8 mouse cellular contexts compared by ENCODE assay signal in the genomic region with DNA sequence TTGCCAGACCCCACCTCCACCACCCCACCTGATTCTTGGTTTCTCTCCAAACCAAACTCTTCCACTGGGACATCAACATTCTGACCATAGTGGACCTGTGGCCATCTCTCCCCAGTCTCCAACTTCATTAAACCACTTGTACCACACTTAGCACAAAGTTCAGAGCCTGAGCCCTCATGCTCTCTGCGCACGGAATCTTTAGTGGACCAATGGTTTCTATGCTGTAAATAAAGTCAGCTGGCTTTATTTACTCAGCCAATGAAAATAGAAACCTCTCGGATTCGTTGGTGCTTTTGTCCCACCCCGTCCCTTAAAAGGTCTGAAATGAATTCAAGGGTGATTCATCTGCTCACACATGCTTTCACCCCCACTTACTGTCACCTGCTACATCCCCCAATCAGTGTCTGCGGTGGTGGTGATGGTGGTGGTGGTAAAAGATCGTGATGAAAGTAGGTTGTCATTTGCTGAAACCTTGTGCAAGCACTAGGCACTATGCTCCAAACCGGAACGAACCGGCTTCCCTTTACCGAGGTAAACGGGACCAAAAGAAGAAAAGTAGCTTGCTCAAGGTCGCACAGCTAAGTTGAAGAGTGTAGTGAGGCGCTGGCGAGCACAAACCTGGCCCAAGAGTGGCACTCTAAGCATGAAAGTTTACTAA. TPM values are rescaled to one million over a fixed set of nuclear protein-coding genes. Genes with fewer than 3 reads are reported as not detected.
A peak's percentile ranks its signal among the peaks of the same experiment; 100 is the strongest.
DNase-seq lines count a peak whose midpoint lies in the region; ATAC-seq and TF ChIP-seq lines count a peak whose summit lies in the region.

No protein-coding gene starts in this region.

- DNase-seq in left cerebral cortex, adult 2 months (ENCODE audit: extremely low spot score in 1 of 2, low spot score in 2 of 2) = peak; percentile 45 to 46
- DNase-seq in left cerebral cortex, adult 11 months (ENCODE audit: low spot score) = no peak
- DNase-seq in Muller cell, postnatal 12 days (ENCODE audit: inconsistent ontology term) = peak; percentile 48
- peak; percentile 36 for DNase-seq in embryonic facial prominence, embryonic 11.5 days (ENCODE audit: low spot score)
- no peak for DNase-seq in ovary, adult 18-20 months (ENCODE audit: low spot score)

- H3K4me3 ChIP-seq in left cerebral cortex, adult 2 months = peak overlapping the region; percentile 84
- peak overlapping the region; percentile 86 for H3K4me3 ChIP-seq in embryonic facial prominence, embryonic 11.5 days (ENCODE audit: low read depth, low read length)
- peak overlapping the region; percentile 93 for H3K4me3 ChIP-seq in intestine, embryonic 15.5 days (replicated peaks)
- peak overlapping the region; percentile 77 for H3K4me3 ChIP-seq in liver, embryonic 16.5 days (ENCODE audit: low read depth, low read length)

- no peak for ATAC-seq in embryonic facial prominence, embryonic 11.5 days (replicated peaks; ENCODE audit: insufficient number of reproducible peaks, low FRiP score, low TSS enrichment, low read depth)
- ATAC-seq in intestine, embryonic 15.5 days = peak; percentile 40
- ATAC-seq in liver, embryonic 16.5 days (ENCODE audit: low read depth) = no peak
- peak; percentile 59 for ATAC-seq in neutrophil, adult 5-6 weeks (ENCODE audit: extremely low read depth, insufficient number of reproducible peaks, low FRiP score, poor library complexity, severe bottlenecking)

- intact Hi-C loops in left cerebral cortex, adult 2 months (cut with DNase I) = no loop called here

- 28% methylated on average over 15 of the region's 15 CpGs for WGBS in embryonic facial prominence, embryonic 11.5 days
- 18% methylated on average over 15 of the region's 15 CpGs for WGBS in intestine, embryonic 15.5 days
- 15% methylated on average over 15 of the region's 15 CpGs for WGBS in liver, embryonic 16.5 days (ENCODE audit: insufficient replicate concordance)

- no peaks in the 10 kb centered on the region for H3K9me3 ChIP-seq in embryonic facial prominence, embryonic 11.5 days (replicated peaks; ENCODE audit: control insufficient read depth, low read length)
- no peaks in the 10 kb centered on the region for H3K9me3 ChIP-seq in intestine, embryonic 15.5 days
- no peaks in the 10 kb centered on the region for H3K9me3 ChIP-seq in liver, embryonic 16.5 days (replicated peaks; ENCODE audit: control insufficient read depth, low read length)

- H3K27me3 ChIP-seq in embryonic facial prominence, embryonic 11.5 days (ENCODE audit: control insufficient read depth, insufficient read depth, low read length) = no peaks in the 10 kb centered on the region
- peaks cover 5% of the 10 kb centered on the region for H3K27me3 ChIP-seq in intestine, embryonic 15.5 days (replicated peaks)
- no peaks in the 10 kb centered on the region; the same call in 1 of the 2 replicates for H3K27me3 ChIP-seq in liver, embryonic 16.5 days (ENCODE audit: control insufficient read depth, insufficient read depth, low read depth, low read length)

- TF ChIP-seq CTCF in left cerebral cortex, adult 2 months (IDR thresholded peaks at IDR 0.05) = no peak

- peak overlapping the region; percentile 90 for H3K27ac ChIP-seq in left cerebral cortex, adult 2 months
- no peak overlapping the region for H3K27ac ChIP-seq in embryonic facial prominence, embryonic 11.5 days (replicated peaks; ENCODE audit: low read depth, low read length)
- H3K27ac ChIP-seq in intestine, embryonic 15.5 days = no peak overlapping the region
- peak overlapping the region; percentile 65 for H3K27ac ChIP-seq in liver, embryonic 16.5 days (ENCODE audit: low read length)

- H3K4me2 ChIP-seq in embryonic facial prominence, embryonic 11.5 days (ENCODE audit: low read depth, low read length) = peak overlapping the region; percentile 98
- H3K4me2 ChIP-seq in intestine, embryonic 15.5 days (replicated peaks) = peak overlapping the region; percentile 96
- peak overlapping the region; percentile 91 for H3K4me2 ChIP-seq in liver, embryonic 16.5 days (ENCODE audit: low read depth, low read length)

- peaks cover 3% of the 10 kb centered on the region; the same call in 1 of the 2 replicates for H3K4me1 ChIP-seq in embryonic facial prominence, embryonic 11.5 days (ENCODE audit: control insufficient read depth, insufficient read depth, low read length)
- H3K4me1 ChIP-seq in intestine, embryonic 15.5 days (replicated peaks) = 0 out of 2 replicates have a peak, but pooled peaks cover 5% of the 10 kb centered on the region
- H3K4me1 ChIP-seq in liver, embryonic 16.5 days (ENCODE audit: control insufficient read depth, low read depth, low read length) = peaks cover 11% of the 10 kb centered on the region

- no peaks in the 10 kb centered on the region for H3K36me3 ChIP-seq in embryonic facial prominence, embryonic 11.5 days (replicated peaks; ENCODE audit: control insufficient read depth, insufficient read depth, low read depth, low read length)
- H3K36me3 ChIP-seq in intestine, embryonic 15.5 days = no peaks in the 10 kb centered on the region
- no peaks in the 10 kb centered on the region for H3K36me3 ChIP-seq in liver, embryonic 16.5 days (ENCODE audit: control insufficient read depth, insufficient read depth)

- H3K9ac ChIP-seq in embryonic facial prominence, embryonic 11.5 days (replicated peaks; ENCODE audit: low read length) = peak overlapping the region; percentile 84
- peak overlapping the region; percentile 79 for H3K9ac ChIP-seq in intestine, embryonic 15.5 days
- peak overlapping the region; percentile 76 for H3K9ac ChIP-seq in liver, embryonic 16.5 days (ENCODE audit: low read depth, low read length)

RNA-seq across cellular contexts. Expression of a gene that starts 1.3 kb away (rescaled TPM):
- total RNA-seq in left cerebral cortex, adult 2 months (2021) = 10 to 100 TPM; 40.2 to 42.2 TPM
- polyA plus RNA-seq in embryonic facial prominence, embryonic 11.5 days (2014; fragmentation: Nextera tagmentation; extraction: Ambion mirVana) = 0.70 and 2.1 TPM in 2 replicates
- polyA plus RNA-seq in intestine, embryonic 15.5 days (2015; fragmentation: Nextera tagmentation; extraction: Ambion mirVana) = 0.67 and 0.73 TPM in 2 replicates
- 0.79 and 0.84 TPM in 2 replicates for polyA plus RNA-seq in liver, embryonic 16.5 days (2015; fragmentation: Nextera tagmentation; extraction: Ambion mirVana)
- total RNA-seq in neutrophil, adult 5-6 weeks (2017) = 0.25 and 3.4 TPM in 2 replicates

Comparison
In these comparisons a context has a peak if more than half of its experiments do, and no peak if none do; other contexts are left out.
1. DNase-seq: peak in left cerebral cortex, adult 2 months (2 of 2), Muller cell, postnatal 12 days (single experiment) and embryonic facial prominence, embryonic 11.5 days (single experiment); none in left cerebral cortex, adult 11 months (single experiment) and ovary, adult 18-20 months (single experiment).
2. H3K27ac ChIP-seq: peak in left cerebral cortex, adult 2 months (single experiment) and liver, embryonic 16.5 days (single experiment); none in embryonic facial prominence, embryonic 11.5 days (single experiment) and intestine, embryonic 15.5 days (single experiment).
3. ATAC-seq: peak in intestine, embryonic 15.5 days (single experiment) and neutrophil, adult 5-6 weeks (single experiment); none in embryonic facial prominence, embryonic 11.5 days (single experiment) and liver, embryonic 16.5 days (single experiment).
4. Peak in every context shown above with its lines, with median percentiles within 50 percentile points of each other: H3K4me3 ChIP-seq, H3K4me2 ChIP-seq and H3K9ac ChIP-seq.